Mouse (Mus musculus) left cerebral cortex, postnatal 25 days (tissue): ENCODE measurements around the gene Mapk1ip1l. TPM values are rescaled to one million over a fixed set of nuclear protein-coding genes. Genes with fewer than 3 reads are reported as not detected.
A peak's percentile ranks its signal among the peaks of the same experiment; 100 is the strongest.
"Not testable (repeated sequence)": the region's sequence is repeated elsewhere in the genome, so short reads cannot be mapped to it uniquely, and the experiment has no call there.

Experiments used
- DNase-seq, 2 experiments: peaks; one replicate each; pipeline ENCODE4 v3.0.0; 2022; ENCODE audit warnings: low spot score in 2 of 2, mixed read lengths in 1 of 2
- intact Hi-C: fragments of 180-260 bp; cut with DNase I; formaldehyde crosslinking; loops from one replicate; pipeline ENCODE4 v1.15.1; 2025
- total RNA-seq, 2 experiments: library from RNA; stranded (reverse); gene quantifications; 2 replicates each; pipeline ENCODE4 v1.2.3; 2021

Mapk1ip1l gene
- total RNA-seq, 2 experiments from 2014 or later: 53.0 to 55.6 TPM

DNA sequence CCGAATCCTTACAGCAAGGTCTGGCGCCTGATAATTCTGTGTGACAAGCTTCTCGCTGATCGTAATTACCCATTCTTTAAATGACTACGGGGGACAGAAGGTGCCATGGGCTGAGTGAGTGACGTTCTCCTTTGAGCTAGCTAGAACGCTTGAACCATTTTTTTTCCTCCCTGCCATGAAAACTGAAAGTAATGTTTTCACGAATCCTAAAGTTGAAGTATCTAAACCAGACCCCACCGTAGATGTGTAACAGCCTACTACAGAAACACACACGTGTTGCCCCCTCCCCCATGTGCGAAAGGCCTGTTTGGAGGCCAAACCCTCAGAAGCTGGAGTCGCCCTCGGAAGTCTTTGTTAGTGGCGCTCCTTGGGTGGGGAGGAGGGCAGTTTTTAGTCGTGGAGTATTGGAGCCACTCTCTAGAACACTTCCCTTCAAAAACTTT lies 774 bp downstream of the Mapk1ip1l start:
- intact Hi-C loops: loop anchor here (2.0 kb wide), 1 partner anchor 22 kb away; the partner anchor contains the start of genes Socs4 and Wdhd1
- DNase-seq: peak in 1 of 2 experiments; percentile 13

GRCm38 (mm10) chr14:47302885-47303680 lies 5.0 kb downstream of the Mapk1ip1l start:
- DNase-seq: no peak
- intact Hi-C loops: no loop called here

DNA sequence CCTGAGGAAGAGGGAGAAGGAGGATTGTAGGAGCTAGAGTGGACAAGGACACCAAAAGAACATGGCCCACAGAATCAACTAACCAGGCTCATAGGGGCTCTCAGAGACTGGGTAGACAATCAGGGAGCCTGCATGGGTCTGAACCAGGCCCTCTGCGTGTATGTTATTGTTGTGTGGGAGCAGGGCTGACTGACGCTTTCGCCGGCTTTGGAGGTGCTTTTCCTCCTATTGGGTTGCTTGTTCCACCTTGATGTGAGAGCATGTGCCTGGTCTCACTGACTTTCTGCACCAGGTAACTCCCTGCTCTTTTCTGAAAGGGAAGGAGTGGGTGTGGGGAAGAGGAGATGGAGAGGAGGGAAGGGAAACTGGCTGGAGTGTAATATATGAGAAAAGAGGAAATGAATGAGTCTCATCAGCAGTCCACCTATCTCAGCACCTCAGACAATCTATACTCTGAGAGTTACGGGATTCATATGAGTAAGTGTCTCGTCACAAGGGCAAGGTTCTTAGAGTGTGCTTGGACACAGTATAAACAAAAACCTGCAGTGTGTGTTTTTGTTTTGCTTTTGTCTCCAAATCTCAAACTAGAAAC lies 6.8 kb downstream of the Mapk1ip1l start:
- intact Hi-C loops: no loop called here
- no peak for DNase-seq

DNA sequence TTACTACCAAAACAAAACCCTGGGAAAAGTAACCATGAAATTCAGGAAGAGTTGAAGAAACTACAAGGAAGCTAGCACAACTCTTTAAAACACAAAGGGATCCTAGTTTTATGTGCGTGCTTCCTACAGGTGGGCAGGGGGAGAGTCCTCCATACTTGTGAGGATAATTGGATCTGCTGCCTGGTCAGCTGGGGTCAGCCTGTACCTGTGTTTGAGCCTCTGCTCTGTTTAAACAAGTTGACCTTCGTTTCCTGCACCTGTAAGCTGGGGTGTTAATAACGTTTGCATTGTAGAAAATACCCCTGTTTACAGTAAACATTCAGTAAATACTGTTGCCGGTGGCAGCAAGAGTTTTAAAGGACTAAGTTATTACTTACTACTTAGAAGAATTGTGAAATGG lies 7.9 kb downstream of the Mapk1ip1l start:
- no peak for DNase-seq
- intact Hi-C loops: no loop called here

- intact Hi-C loops: no loop called here
- DNase-seq: no peak
Measured at GRCm38 (mm10) chr14:47307669-47308068, 9.6 kb downstream of the Mapk1ip1l start.

DNA sequence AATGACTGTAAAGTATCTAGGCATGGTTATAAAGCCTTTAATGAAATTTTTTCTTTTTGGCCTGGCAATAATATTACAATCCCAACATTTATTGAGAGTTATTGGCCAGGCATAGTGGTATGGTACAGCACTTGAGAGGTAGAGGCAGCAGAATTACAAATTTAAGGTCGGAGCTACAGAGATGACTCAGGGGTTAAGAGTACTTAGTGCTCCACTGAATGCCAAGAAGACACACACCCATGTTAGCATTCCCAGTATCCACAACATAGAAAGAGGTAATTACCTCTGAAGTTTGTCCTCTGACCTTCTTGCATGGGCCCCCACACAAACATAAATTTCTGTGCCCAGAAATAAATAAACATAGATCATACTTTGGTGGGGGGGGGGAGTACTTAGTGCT lies 11.0 kb downstream of the Mapk1ip1l start:
- intact Hi-C loops: no loop called here
- DNase-seq: no peak

DNA sequence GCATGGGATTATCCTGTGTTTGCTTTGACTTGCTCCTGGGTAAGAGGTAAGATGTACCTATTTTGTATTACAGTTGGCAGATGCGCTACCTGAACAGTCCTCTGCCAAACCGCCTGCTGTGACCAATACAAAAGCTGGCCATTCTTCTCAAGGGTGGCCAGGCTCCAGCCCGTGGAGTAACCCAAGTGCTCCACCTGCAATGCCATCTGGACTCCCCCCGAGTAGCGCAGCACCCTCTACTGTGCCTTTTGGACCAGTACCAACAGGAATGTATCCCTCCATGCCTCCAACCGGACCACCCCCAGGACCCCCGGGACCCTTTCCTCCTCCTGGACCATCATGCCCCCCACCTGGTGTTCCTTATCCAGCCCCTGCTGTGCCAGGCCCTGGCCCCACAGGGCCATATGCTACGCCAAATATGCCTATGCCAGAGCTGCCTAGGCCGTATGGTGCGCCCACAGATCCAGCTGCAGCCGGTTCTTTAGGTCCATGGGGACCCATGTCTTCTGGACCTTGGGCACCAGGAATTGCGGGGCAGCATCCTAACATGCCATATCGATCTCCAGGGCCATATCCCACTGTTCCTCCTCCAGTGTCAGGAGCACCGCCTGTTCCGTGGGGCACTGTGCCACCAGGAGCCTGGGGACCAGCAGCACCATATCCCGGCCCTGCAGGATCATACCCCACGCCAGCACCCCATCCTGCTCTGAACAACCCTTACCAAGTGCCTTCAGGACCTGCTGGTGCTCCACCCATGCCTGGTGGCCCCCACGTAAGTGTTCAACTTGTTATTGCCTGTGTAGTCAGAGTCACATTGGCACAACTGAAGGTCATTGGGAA lies 12.5 kb downstream of the Mapk1ip1l start:
- no peak for DNase-seq
- intact Hi-C loops: no loop called here

- no peak for DNase-seq
- intact Hi-C loops: no loop called here
Measured at GRCm38 (mm10) chr14:47319362-47319761, 21.3 kb downstream of the Mapk1ip1l start.

- DNase-seq, intact Hi-C loops: not testable (repeated sequence)
Measured at GRCm38 (mm10) chr14:47321581-47321980, 23.5 kb downstream of the Mapk1ip1l start.

GRCm38 (mm10) chr14:47325965-47326761 lies 28.1 kb downstream of the Mapk1ip1l start:
- intact Hi-C loops: no loop called here
- peak in 1 of 2 experiments; percentile 28 for DNase-seq

DNA sequence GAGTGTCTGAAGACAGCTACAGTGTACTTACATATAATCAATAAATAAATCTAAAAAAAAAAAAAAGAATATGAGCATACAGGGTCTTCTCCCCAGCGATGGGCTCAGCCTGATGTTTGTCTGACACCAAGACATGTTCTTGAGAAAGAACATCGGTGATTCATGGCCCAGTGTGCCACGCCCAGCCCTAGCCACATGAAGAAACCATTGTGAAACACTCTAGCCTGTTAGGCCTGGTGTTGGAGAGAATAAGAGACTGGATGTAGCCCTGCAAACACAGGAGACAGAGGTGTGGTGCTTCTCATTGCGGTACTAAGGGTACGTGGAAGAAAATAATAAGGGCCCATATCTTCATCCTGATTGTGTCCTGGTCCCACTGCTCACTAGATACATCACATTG lies 29.3 kb downstream of the Mapk1ip1l start:
- DNase-seq: no peak
- intact Hi-C loops: no loop called here

GRCm38 (mm10) chr14:47331920-47332319 lies 33.9 kb downstream of the Mapk1ip1l start:
- intact Hi-C loops: loop anchor here (5.0 kb wide), 1 partner anchor 200 kb away; no protein-coding TSS in a partner anchor
- DNase-seq: no peak

GRCm38 (mm10) chr14:47334819-47335218 lies 36.8 kb downstream of the Mapk1ip1l start:
- DNase-seq: peak; percentile 75 to 77
- intact Hi-C loops: loop anchor here (1.0 to 5.0 kb wide), 2 partner anchors 60 to 197 kb away; no protein-coding TSS in a partner anchor

DNA sequence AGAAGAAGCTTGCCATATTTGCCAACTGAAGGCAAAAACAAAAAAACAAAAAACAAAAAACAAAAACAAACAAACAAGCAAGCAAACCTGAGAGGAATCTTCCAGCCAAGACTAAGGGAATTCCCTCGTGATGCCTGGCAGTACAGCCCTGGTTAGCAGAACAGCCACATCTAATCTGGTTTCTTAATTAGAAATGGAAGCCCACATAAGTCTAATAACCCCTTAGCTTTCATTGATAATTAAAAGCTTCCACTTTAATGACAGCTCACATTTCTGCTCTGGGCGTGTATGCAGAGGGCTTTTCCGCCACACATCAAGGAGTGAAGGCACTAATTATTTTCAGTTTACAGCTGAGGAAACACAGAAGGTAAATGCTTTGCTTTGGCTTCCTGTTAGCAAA lies 37.2 kb downstream of the Mapk1ip1l start:
- no peak for DNase-seq
- intact Hi-C loops: loop anchor here (1.0 kb wide), 1 partner anchor 60 kb away; no protein-coding TSS in a partner anchor

DNA sequence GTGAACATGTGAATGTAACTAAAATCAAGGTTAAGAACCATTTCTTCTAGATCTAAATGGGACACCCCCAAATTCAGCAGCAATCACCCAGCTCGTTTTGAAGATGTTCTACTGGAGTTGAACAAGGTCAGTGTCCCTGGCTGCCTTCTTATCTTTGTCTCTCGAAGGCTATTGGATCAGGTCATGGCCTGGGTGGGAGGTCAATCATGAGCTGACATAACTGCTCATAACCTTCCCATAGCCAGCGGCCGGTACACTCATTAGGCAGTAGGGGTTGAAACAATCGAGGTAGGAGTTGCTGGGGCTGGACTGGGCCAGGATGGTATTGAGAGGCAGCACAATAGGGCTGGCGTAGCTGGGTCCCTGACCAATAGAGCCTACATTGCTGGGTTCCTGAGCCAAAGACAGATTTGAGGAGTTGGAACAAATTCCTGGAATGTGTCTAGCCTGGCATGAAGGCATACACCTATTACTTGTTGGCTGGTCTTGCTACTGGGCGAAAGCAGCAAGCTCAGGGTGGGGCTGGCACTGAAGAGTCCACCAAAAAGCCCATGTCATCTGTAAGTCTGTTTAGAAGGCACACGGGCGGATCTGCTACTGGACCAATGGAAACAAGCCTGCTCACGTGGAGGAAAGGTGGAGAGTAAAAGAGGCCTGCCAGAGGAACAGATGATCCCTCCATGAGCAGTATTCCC lies 42.3 kb downstream of the Mapk1ip1l start:
- intact Hi-C loops: no loop called here

DNA sequence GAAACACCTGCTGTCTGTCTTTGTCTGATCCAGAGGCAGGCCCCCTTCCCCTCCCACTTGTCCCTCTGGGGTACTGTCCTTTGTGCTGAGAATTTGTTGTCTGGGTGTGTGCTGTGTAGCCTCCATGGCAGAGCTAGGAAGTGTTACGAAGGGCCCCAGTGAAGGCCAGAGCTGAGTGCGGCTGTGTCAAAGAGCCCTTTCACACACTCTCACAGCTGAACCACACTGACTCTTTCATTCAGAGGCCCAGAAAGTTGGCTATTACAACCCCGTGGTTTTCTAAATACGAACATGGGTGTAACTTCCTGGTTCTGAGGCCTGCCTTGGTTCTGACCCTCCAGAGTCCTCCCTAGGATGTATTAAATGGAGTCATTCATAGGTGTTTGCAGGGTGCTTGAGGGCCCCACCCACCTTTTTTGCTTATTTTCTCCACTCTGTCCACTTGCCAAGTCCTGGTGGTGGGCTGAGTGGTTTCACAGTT lies 43.8 kb downstream of the Mapk1ip1l start:
- DNase-seq: no peak
- intact Hi-C loops: no loop called here

More for the DNA sequence above, 42.3 kb downstream of the Mapk1ip1l start:
- no peak for DNase-seq

DNA sequence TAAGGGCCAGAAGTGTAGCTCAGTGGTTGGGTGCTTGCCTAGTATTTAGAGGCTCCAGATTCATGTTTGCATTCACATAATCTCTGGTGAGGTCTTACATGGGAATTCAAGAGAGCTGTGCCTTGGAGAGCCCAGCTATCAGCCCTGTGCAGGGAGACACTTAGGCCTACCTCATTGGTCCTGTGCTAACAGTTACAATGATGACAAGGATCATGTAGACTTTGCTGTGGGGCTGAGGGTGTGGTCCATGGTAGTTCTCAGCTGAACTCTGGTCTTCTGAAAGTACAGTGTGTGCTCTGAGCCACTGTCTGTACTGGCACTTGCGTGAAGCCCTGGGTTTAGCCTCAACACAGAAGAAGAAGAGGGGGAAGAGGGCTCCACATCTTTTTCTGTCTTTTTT lies 48.6 kb downstream of the Mapk1ip1l start:
- intact Hi-C loops: no loop called here
- no peak for DNase-seq

- no peak for DNase-seq
- intact Hi-C loops: no loop called here
Measured at GRCm38 (mm10) chr14:47350974-47351373, 52.9 kb downstream of the Mapk1ip1l start.
